Mouse (Mus musculus) embryo, embryonic 9.5 days (tissue): ENCODE results near the gene 4930402H24Rik.
A peak's percentile ranks its signal among the peaks of the same experiment; 100 is the strongest.

ENCODE experiments used
- DNase-seq: peaks from one replicate; pipeline ENCODE4 v3.0.0-alpha.2; 2017; ENCODE audit errors: extremely low spot score

4930402H24Rik gene

GRCm38 (mm10) chr2:130664102-130664701, 242.0 kb downstream of the 4930402H24Rik start, which contains the start of gene Ddrgk1:
Ddrgk1 (minus strand) TSS chr2:130664659.
- DNase-seq: peak; percentile 93

GRCm38 (mm10) chr2:130663342-130663741, 242.9 kb downstream of the 4930402H24Rik start:
- DNase-seq: no peak

- DNase-seq: no peak
Observed at GRCm38 (mm10) chr2:130658530-130658929, 247.7 kb downstream of the 4930402H24Rik start.

- DNase-seq: no peak
Observed at GRCm38 (mm10) chr2:130657541-130657940, 248.7 kb downstream of the 4930402H24Rik start.

GRCm38 (mm10) chr2:130656536-130656935, 249.7 kb downstream of the 4930402H24Rik start:
- DNase-seq: no peak
